Mouse (Mus musculus): Measurements from ENCODE around the gene Hist1h2bk.
A peak's percentile ranks its signal among the peaks of the same experiment; 100 is the strongest.

The Hist1h2bk gene

GRCm38 (mm10) chr13:22035267-22036148 is at the start of gene Hist1h2bk, which contains the start of gene Hist1h2ah:
TSS of gene Hist1h2bk (plus strand) at chr13:22035870.
TSS of gene Hist1h2ah (minus strand) at chr13:22035568.
- DNase-seq: peak; percentile 78 to 83

- DNase-seq: no peak
Observed at GRCm38 (mm10) chr13:21992550-21992949, 43.1 kb upstream of the Hist1h2bk start.

- peak; percentile 48 to 51 for DNase-seq
Observed at GRCm38 (mm10) chr13:21993957-21994738, 41.5 kb upstream of the Hist1h2bk start.

GRCm38 (mm10) chr13:21994896-21995295 is 40.8 kb upstream of the Hist1h2bk start:
- no peak for DNase-seq

- peak; percentile 20 to 39 for DNase-seq
Observed at GRCm38 (mm10) chr13:21995331-21995914, 40.2 kb upstream of the Hist1h2bk start.

GRCm38 (mm10) chr13:21996101-21996839 is 39.4 kb upstream of the Hist1h2bk start:
- peak; percentile 32 to 37 for DNase-seq

GRCm38 (mm10) chr13:21996840-21997185 is 38.9 kb upstream of the Hist1h2bk start:
- DNase-seq: peak in 1 of 2 experiments; percentile 26

GRCm38 (mm10) chr13:21997201-21997820 is 38.4 kb upstream of the Hist1h2bk start:
- DNase-seq: no peak

GRCm38 (mm10) chr13:21997821-21998220 is 37.8 kb upstream of the Hist1h2bk start:
- DNase-seq: no peak

- no peak for DNase-seq
Observed at GRCm38 (mm10) chr13:21998412-21998811, 37.3 kb upstream of the Hist1h2bk start.

GRCm38 (mm10) chr13:21999147-21999546 is 36.5 kb upstream of the Hist1h2bk start:
- no peak for DNase-seq

- no peak for DNase-seq
Observed at GRCm38 (mm10) chr13:22001346-22001745, 34.3 kb upstream of the Hist1h2bk start.

- DNase-seq: no peak
Observed at GRCm38 (mm10) chr13:22001823-22002222, 33.8 kb upstream of the Hist1h2bk start.

- DNase-seq: peak; percentile 52 to 54
Observed at GRCm38 (mm10) chr13:22005605-22006333, 29.9 kb upstream of the Hist1h2bk start.

GRCm38 (mm10) chr13:22006334-22007120 is 29.1 kb upstream of the Hist1h2bk start:
- DNase-seq: peak; percentile 30 to 40

GRCm38 (mm10) chr13:22007121-22007510 is 28.6 kb upstream of the Hist1h2bk start:
- no peak for DNase-seq

- DNase-seq: no peak
Observed at GRCm38 (mm10) chr13:22007872-22008271, 27.8 kb upstream of the Hist1h2bk start.

GRCm38 (mm10) chr13:22008707-22009106 is 27.0 kb upstream of the Hist1h2bk start:
- no peak for DNase-seq

- no peak for DNase-seq
Observed at GRCm38 (mm10) chr13:22009642-22010041, 26.0 kb upstream of the Hist1h2bk start, which contains the start of gene Prss16. TSS of gene Prss16 (minus strand) at chr13:22009742.

GRCm38 (mm10) chr13:22013716-22014115 is 22.0 kb upstream of the Hist1h2bk start:
- DNase-seq: no peak
